Mouse (Mus musculus) hindbrain, postnatal 0 days (tissue): ENCODE measurements at regions not wholly inside any gene's neighbourhood (a gene's known extent, or its start where the extent isn't known, plus 50 kb on each side); places are given as distances from the start of the nearest gene placed in this dataset.

Source experiments
- ATAC-seq: fragments of 200-750 bp; cut with Nextera tagmentation; 2 replicates; pipeline ENCODE4 v1.8.0; 2017; ENCODE audit warnings: mild to moderate bottlenecking, moderate TSS enrichment, moderate library complexity
- DNase-seq: peaks from one replicate; pipeline ENCODE4 v3.0.0-alpha.2; 2015; ENCODE audit warnings: low spot score
- H3K27ac ChIP-seq: fragments of 300-500 bp; sonication (generic); 2 replicates; pipeline ENCODE4 v1.5.1; 2014; ENCODE audit warnings: mild to moderate bottlenecking
- H3K27me3 ChIP-seq: fragments of 300-500 bp; sonication (generic); 2 replicates; pipeline ENCODE4 v1.6.1; 2014; ENCODE audit warnings: low read length, mixed read lengths; ENCODE audit not compliant: insufficient read depth
- H3K36me3 ChIP-seq: fragments of 300-500 bp; sonication (generic); 2 replicates; pipeline ENCODE4 v1.6.1; 2014; ENCODE audit warnings: low read length, mixed read lengths; ENCODE audit not compliant: insufficient read depth
- H3K4me1 ChIP-seq: fragments of 300-500 bp; sonication (generic); 2 replicates; pipeline ENCODE4 v1.6.1; 2014; ENCODE audit warnings: antibody characterized with exemption, low read length, mixed read lengths; ENCODE audit not compliant: insufficient read depth
- H3K4me2 ChIP-seq: fragments of 300-500 bp; sonication (generic); 2 replicates; pipeline ENCODE4 v1.6.1; 2014; ENCODE audit warnings: low read depth, mild to moderate bottlenecking, low read length, moderate library complexity, mixed read lengths
- H3K4me3 ChIP-seq: fragments of 300-500 bp; sonication (generic); 2 replicates; pipeline ENCODE4 v1.5.1; 2014; ENCODE audit warnings: low read length
- H3K9ac ChIP-seq: fragments of 300-500 bp; sonication (generic); replicated peaks from 2 replicates; pipeline ENCODE4 v1.6.1; 2014; ENCODE audit warnings: mild to moderate bottlenecking, low read length, moderate library complexity, mixed read lengths
- H3K9me3 ChIP-seq: fragments of 300-500 bp; sonication (generic); 2 replicates; pipeline ENCODE4 v1.6.1; 2016; ENCODE audit warnings: low read length, mixed read lengths
- CTCF ChIP-seq: IDR thresholded peaks from 2 replicates; pipeline ENCODE4 v1.5.1; 2016; ENCODE audit warnings: antibody characterized with exemption, control low read depth, low read depth
- WGBS: fragments of 180-500 bp; shearing (Covaris S2); extraction: QIAGEN DNeasy Blood & Tissue Kit; methylation state at CpG from one replicate; pipeline ENCODE4 v1.1.7; 2014; 5-methylcytosine and 5-hydroxymethylcytosine counted together

GRCm38 (mm10) chr4:47845239-47845638 is 199.7 kb upstream of the Nr4a3 start:
- Histone ChIP-seq H3K27ac (no peak overlapping the region), H3K27me3 (no peaks in the 10 kb centered on the region), H3K4me1 (no peaks in the 10 kb centered on the region), H3K4me3 (no peak overlapping the region), H3K36me3 (no peaks in the 10 kb centered on the region), H3K9me3 (no peaks in the 10 kb centered on the region), H3K4me2 (no peak overlapping the region), H3K9ac (no peak overlapping the region)
- DNase-seq, result no peak
- TF ChIP-seq CTCF, result no peak
- WGBS, result 63% methylated on average over 4 of the region's 4 CpGs
- ATAC-seq, result no peak

GRCm38 (mm10) chr4:47846389-47847318 is 198.3 kb upstream of the Nr4a3 start:
- H3K4me1 ChIP-seq, result no peaks in the 10 kb centered on the region
- WGBS, result 46% methylated on average over 12 of the region's 12 CpGs
- DNase-seq (peak; percentile 62), ATAC-seq (no peak)
- no peaks in the 10 kb centered on the region for H3K36me3 ChIP-seq
- no peak overlapping the region for H3K4me2 ChIP-seq
- H3K27ac ChIP-seq, result no peak overlapping the region
- no peak for TF ChIP-seq CTCF
- H3K9ac ChIP-seq, result no peak overlapping the region
- no peaks in the 10 kb centered on the region for H3K27me3 ChIP-seq
- no peaks in the 10 kb centered on the region for H3K9me3 ChIP-seq
- H3K4me3 ChIP-seq, result no peak overlapping the region

GRCm38 (mm10) chr4:47861151-47861550 is 183.8 kb upstream of the Nr4a3 start:
- Histone ChIP-seq H3K4me2 (no peak overlapping the region), H3K27me3 (no peaks in the 10 kb centered on the region), H3K4me1 (no peaks in the 10 kb centered on the region), H3K36me3 (no peaks in the 10 kb centered on the region), H3K27ac (no peak overlapping the region), H3K4me3 (no peak overlapping the region), H3K9ac (no peak overlapping the region), H3K9me3 (no peaks in the 10 kb centered on the region)
- TF ChIP-seq CTCF, result no peak
- 66% methylated on average over 6 of the region's 6 CpGs for WGBS
- no peak for ATAC-seq
- no peak for DNase-seq

- DNase-seq (no peak), ATAC-seq (no peak)
- Histone ChIP-seq H3K9me3 (no peaks in the 10 kb centered on the region), H3K9ac (no peak overlapping the region), H3K4me2 (no peak overlapping the region), H3K4me3 (no peak overlapping the region), H3K36me3 (no peaks in the 10 kb centered on the region), H3K27ac (no peak overlapping the region), H3K27me3 (no peaks in the 10 kb centered on the region), H3K4me1 (no peaks in the 10 kb centered on the region)
- TF ChIP-seq CTCF, result no peak
- 79% methylated on average over 7 of the region's 7 CpGs for WGBS
These were observed 174.8 kb upstream of the Nr4a3 start for GRCm38 (mm10) chr4:47870010-47870637.

GRCm38 (mm10) chr4:47870638-47871019 is 174.3 kb upstream of the Nr4a3 start:
- no peak for TF ChIP-seq CTCF
- WGBS, result 49% methylated on average over 5 of the region's 5 CpGs
- ATAC-seq, result no peak
- H3K27ac ChIP-seq, result no peak overlapping the region
- DNase-seq, result peak; percentile 10
- H3K4me3 ChIP-seq, result no peak overlapping the region
- no peaks in the 10 kb centered on the region for H3K4me1 ChIP-seq
- H3K9me3 ChIP-seq, result no peaks in the 10 kb centered on the region
- H3K4me2 ChIP-seq, result no peak overlapping the region
- no peaks in the 10 kb centered on the region for H3K36me3 ChIP-seq
- H3K27me3 ChIP-seq, result no peaks in the 10 kb centered on the region
- no peak overlapping the region for H3K9ac ChIP-seq

GRCm38 (mm10) chr4:47881560-47881959 is 163.4 kb upstream of the Nr4a3 start:
- DNase-seq (peak; percentile 29), ATAC-seq (peak; percentile 43; the same call in 1 of the 2 replicates)
- Histone ChIP-seq H3K4me2 (no peak overlapping the region), H3K27me3 (no peaks in the 10 kb centered on the region), H3K27ac (peak overlapping the region; percentile 23; the same call in 1 of the 2 replicates), H3K4me3 (no peak overlapping the region), H3K9me3 (no peaks in the 10 kb centered on the region), H3K4me1 (no peaks in the 10 kb centered on the region), H3K9ac (no peak overlapping the region), H3K36me3 (no peaks in the 10 kb centered on the region)
- no peak for TF ChIP-seq CTCF
- 48% methylated on average over 9 of the region's 9 CpGs for WGBS

GRCm38 (mm10) chr4:47882076-47882475 is 162.9 kb upstream of the Nr4a3 start:
- peak overlapping the region; percentile 23; the same call in 1 of the 2 replicates for H3K27ac ChIP-seq
- 51% methylated on average over 10 of the region's 10 CpGs for WGBS
- DNase-seq, result peak; percentile 31
- no peaks in the 10 kb centered on the region for H3K36me3 ChIP-seq
- no peaks in the 10 kb centered on the region for H3K27me3 ChIP-seq
- no peak overlapping the region for H3K4me2 ChIP-seq
- H3K4me1 ChIP-seq, result no peaks in the 10 kb centered on the region
- H3K9ac ChIP-seq, result no peak overlapping the region
- H3K9me3 ChIP-seq, result no peaks in the 10 kb centered on the region
- ATAC-seq, result no peak
- TF ChIP-seq CTCF, result no peak
- no peak overlapping the region for H3K4me3 ChIP-seq
